Mouse (Mus musculus): Measurements from ENCODE around the gene Uqcr10.

DNA sequence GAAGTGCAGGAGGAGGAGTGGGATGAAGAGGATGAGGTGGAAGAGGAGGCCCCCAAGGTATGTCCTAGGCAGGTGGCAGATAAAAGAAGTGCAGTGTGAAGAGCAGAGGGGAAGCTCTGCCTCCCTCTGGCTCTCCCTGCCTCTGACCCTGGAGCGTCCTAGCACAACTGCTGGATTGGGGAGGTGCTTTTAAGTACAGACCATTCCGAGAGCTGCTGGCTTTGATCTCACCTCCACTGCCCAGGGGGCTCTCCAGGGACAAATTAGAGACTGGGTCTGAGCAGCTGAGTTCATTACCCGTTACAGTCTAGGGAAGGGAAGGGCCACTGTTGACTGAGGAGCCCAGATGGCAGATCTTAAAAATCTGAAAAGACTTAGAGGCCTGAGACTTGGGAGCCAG is 24.0 kb downstream of the Uqcr10 start:
- no peak for TF ChIP-seq POLR2A (IDR thresholded peaks at IDR 0.05; ENCODE audit: insufficient read depth, low read length)
- no peak for TF ChIP-seq CTCF (IDR thresholded peaks at IDR 0.05; ENCODE audit: low read depth, low read length)
